Mouse (Mus musculus): ENCODE data around the gene Mest.
A peak's percentile ranks its signal among the peaks of the same experiment; 100 is the strongest.

Gene Mest

GRCm38 (mm10) chr6:30723331-30723730, at the start of gene Mest:
TSS of gene Mest (plus strand) at chr6:30723547.
- DNase-seq (ENCODE audit: low read depth, low spot score): no peak

DNA sequence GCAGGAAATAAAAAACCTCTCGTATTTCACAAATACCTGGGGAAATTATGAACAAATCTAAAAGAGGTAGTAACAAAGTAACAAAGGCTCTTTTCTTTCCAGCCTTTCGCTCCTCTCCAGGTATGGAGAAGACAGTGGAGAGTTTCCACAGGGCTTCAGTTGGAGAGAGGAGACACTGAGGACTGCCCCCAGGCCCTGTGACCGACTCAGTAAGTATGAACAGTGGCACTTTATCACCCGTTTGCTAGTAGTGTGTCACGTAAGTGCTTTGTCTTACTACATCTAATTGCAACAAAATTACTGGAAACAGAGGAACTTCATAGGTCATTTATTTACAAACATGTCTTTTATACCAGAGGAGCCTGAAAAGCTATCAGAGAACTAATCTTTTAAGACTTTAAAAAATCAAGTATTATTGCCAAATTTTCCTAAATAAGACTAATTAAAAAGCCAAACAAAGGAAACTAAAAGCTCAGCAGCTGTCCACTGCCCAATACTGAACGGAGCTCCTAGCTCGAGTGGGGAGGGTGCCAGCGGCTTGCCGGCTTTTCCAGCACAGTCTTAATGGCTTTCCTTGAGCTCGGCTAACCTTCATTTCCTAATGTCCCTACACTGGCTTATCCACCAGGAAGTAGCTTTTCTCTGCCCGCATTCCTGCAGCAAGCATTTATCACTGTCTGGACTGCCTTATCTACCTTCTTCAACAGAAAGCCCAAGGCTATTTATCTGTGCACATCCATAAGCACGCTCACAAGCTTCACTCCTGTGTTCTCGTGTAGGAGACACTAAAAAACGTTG, 49.4 kb upstream of the Mest start:
- DNase-seq (ENCODE audit: low read depth, low spot score): no peak

- peak; percentile 57 for DNase-seq (ENCODE audit: low read depth, low spot score)
These were observed 48.5 kb upstream of the Mest start for GRCm38 (mm10) chr6:30674714-30675280.

DNA sequence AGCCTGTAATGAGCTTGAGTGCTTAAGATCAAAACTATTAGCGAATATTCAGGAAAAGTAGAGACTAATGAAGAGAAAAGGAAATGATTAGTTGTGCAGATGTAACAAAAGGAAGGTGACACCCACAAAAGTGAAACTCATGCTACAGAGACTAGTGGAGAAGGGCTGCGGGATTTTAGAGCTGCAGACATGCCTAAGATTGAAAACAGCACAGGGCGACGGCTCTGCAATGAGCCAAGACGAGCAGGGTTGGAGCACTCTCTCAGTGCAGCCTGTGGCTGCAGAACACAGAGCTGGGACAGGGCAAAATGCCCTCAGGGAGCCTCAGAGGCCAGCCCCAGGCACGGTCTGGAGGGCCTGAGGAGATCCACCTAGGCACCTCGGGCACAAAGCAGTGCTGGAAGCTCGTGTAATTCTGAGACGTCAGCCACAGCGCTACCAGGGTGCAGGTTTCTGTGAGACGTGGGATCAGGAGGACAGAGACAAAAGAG, 48.0 kb upstream of the Mest start:
- no peak for DNase-seq (ENCODE audit: low read depth, low spot score)

DNA sequence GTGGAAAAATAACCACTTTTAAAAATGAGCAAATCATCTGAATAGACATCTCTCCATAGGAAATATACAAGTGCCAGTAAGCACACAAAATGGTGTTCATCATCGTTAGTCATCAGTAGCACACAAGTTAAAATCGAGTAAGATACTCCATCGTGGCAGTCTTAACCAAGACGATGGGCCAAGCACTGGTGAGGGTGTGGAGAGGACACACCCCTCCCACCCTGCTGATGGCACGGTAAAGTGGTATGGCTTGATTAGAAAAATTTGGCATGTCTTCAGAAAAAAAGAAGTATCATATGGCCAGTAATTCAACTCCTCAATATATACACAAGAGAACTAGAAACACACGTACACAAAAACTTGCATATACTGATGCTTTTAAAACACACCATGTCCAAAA, 46.8 kb upstream of the Mest start:
- DNase-seq (ENCODE audit: low read depth, low spot score): no peak

GRCm38 (mm10) chr6:30677591-30677990, 45.8 kb upstream of the Mest start:
- no peak for DNase-seq (ENCODE audit: low read depth, low spot score)

DNA sequence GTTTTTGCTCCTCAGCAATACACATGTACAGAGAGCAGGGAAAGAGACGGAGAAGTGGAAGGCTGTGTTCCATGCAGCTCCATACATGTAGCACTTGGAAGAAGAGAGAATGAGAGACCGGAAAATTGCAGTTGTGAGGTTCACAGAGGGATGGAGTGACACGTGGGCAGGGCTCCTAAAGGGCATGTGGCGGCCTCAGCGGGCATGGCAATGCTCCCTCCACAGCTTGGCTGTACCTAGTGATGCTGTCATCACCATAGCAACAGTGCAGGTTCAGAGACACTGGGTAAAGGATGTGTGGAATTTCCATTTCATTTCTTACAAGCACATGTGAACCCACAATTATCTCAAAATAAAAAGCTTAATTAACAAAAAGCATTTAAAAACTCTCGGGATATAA, 44.9 kb upstream of the Mest start:
- DNase-seq (ENCODE audit: low read depth, low spot score): no peak

DNA sequence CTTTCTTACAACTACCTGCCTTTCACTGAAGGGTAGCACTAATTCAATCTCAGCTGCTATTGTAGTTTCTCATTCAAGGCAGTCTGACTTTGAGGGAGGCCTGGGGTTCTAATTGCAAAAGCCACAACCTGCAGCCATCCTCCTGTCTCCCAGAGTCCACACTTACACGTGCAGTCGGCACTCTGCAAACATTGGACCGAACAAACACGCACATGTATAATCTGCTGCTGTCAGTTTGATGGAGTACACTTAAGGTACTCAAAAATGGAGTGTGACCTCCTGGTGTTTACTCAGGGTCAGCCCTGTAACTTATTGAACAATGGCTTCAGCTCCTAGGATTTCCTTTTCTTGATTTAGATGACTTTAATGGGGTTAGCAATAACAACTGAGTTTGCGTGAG, 43.8 kb upstream of the Mest start:
- DNase-seq (ENCODE audit: low read depth, low spot score): no peak

DNA sequence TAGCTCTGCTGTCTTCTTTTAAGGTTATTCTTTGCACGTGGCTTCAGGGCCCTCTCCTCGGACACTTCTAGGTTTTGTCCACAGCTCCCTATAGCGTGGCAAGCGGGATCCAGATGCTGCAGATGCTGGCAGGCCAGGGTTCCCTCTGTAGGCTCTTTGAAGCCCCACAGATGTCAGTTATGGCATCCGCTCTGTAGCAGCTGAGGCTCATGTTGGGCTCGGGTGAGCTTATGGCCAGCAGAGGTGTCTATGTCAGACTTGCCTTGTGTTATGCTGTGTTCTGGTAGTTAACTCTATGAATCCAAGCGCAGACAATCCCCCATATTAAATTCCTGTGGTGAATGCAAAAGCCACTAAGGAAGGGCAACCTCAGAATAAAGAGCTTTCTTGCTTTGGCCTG, 42.9 kb upstream of the Mest start:
- DNase-seq (ENCODE audit: low read depth, low spot score): no peak

- peak; percentile 85 for DNase-seq (ENCODE audit: low read depth, low spot score)
These were observed 41.1 kb upstream of the Mest start for GRCm38 (mm10) chr6:30681935-30682900.

DNA sequence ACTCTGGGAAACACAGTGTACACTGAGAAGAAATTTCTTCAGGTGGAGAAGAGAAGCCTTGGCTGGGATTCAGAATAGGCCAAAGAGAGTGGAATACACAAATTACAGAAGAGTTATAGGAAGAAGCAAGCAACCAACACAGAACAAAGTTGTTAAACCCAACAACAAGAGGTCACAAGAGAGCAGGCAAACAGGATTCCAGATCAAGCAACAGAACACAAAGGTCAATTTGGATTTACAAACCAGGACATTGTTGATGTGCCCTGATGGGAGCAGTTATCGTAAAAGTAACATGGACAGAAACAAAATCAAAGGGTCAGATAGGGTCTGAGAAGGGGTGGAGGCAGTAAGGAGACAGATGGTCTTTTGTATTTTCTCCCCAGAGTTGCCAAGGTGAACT, 38.8 kb upstream of the Mest start:
- DNase-seq (ENCODE audit: low read depth, low spot score): no peak

DNA sequence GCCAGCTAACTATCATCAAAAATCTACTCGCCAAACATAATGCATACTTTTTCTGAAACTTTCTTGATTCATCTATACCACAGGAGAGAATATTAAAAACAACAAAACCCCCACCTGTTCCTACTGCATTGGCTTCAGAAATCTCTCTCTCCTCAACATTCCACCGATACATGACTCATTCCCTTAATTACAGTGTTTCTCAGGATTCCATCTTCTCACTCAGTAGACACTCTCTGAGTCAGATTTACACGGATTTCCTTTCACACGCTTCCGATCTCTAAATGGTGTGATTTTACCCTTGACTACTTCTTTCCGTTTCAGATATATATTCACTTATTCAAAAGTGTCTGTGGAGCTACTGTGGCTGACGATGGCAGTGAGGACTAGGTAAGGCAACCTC, 36.1 kb upstream of the Mest start:
- no peak for DNase-seq (ENCODE audit: low read depth, low spot score)

DNA sequence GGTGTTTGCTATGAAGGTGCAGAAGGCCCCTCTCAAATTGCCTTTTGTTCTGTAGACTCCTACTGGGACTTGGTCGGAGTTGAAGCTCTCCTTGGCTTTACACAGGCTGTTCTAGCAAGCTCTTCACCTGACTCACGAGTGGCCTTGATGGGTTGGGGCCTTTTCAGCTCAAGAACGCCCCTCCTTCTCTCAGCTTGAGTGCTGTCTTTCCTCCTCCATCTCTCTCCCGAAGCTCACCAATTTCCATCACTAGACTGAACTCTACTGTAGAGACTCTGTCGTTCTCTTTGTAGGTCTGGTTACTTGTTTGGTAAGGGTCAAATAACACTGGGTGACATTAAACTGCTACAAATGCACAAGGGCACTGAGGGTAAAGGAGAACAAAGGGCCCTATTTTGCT, 30.5 kb upstream of the Mest start:
- DNase-seq (ENCODE audit: low read depth, low spot score): no peak

DNA sequence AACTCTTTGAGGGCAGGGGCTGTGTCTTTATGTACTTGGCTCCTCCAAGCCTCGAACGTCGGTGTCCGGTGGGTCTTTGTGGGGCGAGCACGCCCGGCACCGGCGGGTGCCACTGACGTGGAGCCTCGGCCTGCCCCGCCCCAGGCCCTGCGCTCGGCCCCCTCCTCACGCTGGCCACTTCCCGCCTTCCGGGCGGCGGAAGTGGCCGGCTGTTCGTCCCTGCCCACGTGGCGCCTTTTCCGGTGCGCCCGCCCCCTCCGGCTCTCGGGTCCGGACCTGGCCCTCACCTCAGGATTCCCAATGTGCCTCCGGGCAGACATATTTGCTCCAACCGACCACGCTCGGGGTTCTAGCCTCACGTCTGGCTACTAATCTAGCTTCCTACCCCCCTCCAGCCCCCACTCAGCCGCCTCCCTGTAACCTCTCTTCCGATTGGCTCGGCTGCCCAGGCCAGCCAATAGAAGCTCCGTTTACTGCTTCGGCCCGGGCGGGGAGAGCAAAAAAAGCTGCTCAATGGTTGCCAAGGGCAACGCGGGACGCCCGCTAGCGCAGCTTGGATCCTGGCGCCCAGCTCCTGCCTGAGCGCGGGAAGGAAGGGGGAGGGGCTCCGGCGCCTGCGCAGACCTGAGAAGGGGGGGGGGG, 29.9 kb upstream of the Mest start, which contains the start of gene Cep41:
Gene Cep41, minus strand, starts transcription at position 400 of the 642 bp plus-strand sequence.
- DNase-seq (ENCODE audit: low read depth, low spot score): peak; percentile 99

- DNase-seq (ENCODE audit: low read depth, low spot score): peak; percentile 79
These were observed 29.1 kb upstream of the Mest start for GRCm38 (mm10) chr6:30694209-30694608.

- no peak for DNase-seq (ENCODE audit: low read depth, low spot score)
These were observed 28.2 kb upstream of the Mest start for GRCm38 (mm10) chr6:30695124-30695523.

DNA sequence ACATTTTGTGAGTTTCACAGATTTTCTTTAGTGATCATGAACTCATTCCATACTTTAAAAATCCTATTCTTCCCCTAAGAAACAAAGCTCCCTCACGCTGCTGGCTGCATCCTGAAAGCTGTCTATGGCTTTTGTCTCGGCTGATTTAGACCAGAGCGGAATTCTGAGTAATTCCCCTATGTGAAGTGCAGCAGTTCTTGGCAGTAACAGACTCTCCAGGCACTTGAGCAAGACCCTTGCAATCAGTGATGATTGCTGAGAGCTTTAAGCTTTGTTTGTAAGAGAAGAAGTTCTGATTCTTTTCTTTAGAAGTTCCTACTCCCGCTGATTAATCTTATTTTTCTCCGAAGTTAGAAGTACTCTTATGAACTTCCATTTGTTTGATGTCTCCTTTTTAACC, 25.9 kb upstream of the Mest start:
- no peak for DNase-seq (ENCODE audit: low read depth, low spot score)

GRCm38 (mm10) chr6:30698036-30698435, 25.3 kb upstream of the Mest start:
- DNase-seq (ENCODE audit: low read depth, low spot score): no peak

DNA sequence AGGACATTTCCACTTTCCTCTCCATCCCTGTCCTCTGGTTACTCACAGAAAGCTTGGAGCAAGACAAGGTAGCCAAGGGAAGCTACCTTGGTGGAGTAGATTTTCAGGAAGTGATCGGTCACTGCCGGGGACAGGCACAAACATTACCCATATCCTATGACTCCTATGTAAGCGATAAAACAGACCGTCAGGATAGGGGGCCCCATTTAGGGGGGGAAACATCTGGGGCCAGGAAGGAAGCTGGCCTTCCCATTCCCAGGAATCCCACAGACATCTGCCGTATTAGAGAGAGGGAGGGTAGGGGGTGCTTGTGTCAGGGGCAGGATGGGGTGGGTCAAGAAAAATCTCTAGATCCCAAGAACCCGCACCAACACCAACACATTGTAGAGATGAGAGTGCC, 23.2 kb upstream of the Mest start:
- no peak for DNase-seq (ENCODE audit: low read depth, low spot score)

GRCm38 (mm10) chr6:30702881-30703280, 20.5 kb upstream of the Mest start:
- peak; percentile 82 for DNase-seq (ENCODE audit: low read depth, low spot score)

DNA sequence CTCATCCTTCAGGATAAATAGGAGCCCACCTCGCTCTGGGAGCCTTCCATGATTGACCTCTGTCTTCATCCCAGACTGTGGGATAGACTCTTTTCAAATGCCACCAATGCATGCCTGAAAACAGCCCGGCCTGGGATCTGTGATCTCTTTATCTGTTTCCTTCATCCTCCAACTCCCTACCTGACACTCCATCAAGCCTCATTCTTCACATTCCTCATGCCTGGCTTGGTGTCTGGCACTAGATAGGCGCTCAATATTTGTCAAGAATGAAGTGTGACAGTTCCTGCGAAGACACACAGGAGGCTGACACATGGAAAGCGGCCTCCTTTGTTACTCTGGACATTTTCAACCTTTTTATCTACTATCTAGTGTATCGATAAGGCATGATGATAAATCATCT, 19.9 kb upstream of the Mest start:
- no peak for DNase-seq (ENCODE audit: low read depth, low spot score)
